Comparison of ENCODE assay signal across 16 mouse cellular contexts in the genomic region with DNA sequence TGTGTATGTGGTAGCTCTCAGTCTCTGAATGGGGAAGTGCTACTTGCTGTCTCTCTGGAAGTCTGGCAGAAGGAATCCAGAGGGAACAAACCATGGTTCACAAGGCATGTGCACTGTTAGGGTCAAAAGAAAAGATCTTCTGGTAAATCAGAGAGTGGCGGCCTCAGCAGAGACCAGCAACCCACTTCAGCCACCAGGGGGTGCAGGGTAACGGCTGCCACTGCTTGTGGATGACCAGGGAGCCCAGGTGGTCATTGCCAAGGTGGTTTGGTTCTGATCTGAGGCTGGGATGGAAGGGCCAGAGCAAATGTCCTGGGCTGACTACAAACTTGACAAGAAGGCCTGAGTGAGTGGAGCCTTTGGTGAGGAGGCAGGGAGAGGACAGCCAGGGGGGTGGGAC.
DNase-seq lines count a peak whose midpoint lies in the region; ATAC-seq and TF ChIP-seq lines count a peak whose summit lies in the region.
"Had no signal": no experiment of that assay in that cellular context is flagged by ENCODE, and none has a peak within 500 bp of the region (broad histone marks: within the 10 kb centered on the region; RNA-seq: fewer than 3 reads in every experiment).

No protein-coding gene starts in this region.

- H3K27me3 ChIP-seq in intestine, postnatal 0 days (replicated peaks; ENCODE audit: control insufficient read depth, insufficient read depth, low read length) = no peaks in the 10 kb centered on the region
- H3K27me3 ChIP-seq in intestine, embryonic 16.5 days (replicated peaks; ENCODE audit: control insufficient read depth, insufficient read depth, low read length) = no peaks in the 10 kb centered on the region
- no peaks in the 10 kb centered on the region for H3K27me3 ChIP-seq in lung, postnatal 0 days (replicated peaks; ENCODE audit: insufficient read depth, low read length)
- H3K27me3 ChIP-seq: hindbrain, embryonic 15.5 days; midbrain, embryonic 12.5 days had no signal

- no peak overlapping the region for H3K4me3 ChIP-seq in intestine, postnatal 0 days (ENCODE audit: low read depth, low read length)
- no peak overlapping the region for H3K4me3 ChIP-seq in intestine, embryonic 16.5 days (ENCODE audit: low read length)
- H3K4me3 ChIP-seq in lung, postnatal 0 days (ENCODE audit: low read depth, low read length) = no peak overlapping the region
- H3K4me3 ChIP-seq in cortical plate, adult 2 months (ENCODE audit: insufficient read depth, low read length) = no peak overlapping the region
- H3K4me3 ChIP-seq: embryonic facial prominence, embryonic 13.5 days; hindbrain, embryonic 15.5 days; limb, embryonic 13.5 days; midbrain, embryonic 12.5 days had no signal

- no peak overlapping the region for H3K9ac ChIP-seq in intestine, postnatal 0 days (ENCODE audit: low read depth, low read length)
- no peak overlapping the region for H3K9ac ChIP-seq in intestine, embryonic 16.5 days (ENCODE audit: low read depth, low read length)
- H3K9ac ChIP-seq in lung, postnatal 0 days (replicated peaks; ENCODE audit: low read depth) = no peak overlapping the region
- H3K9ac ChIP-seq: embryonic facial prominence, embryonic 13.5 days; hindbrain, embryonic 15.5 days; limb, embryonic 13.5 days; midbrain, embryonic 12.5 days had no signal

- no peak for TF ChIP-seq EP300 in lung, postnatal 0 days (IDR thresholded peaks at IDR 0.05)

- WGBS in intestine, postnatal 0 days = 53% methylated on average over 2 of the region's 2 CpGs
- WGBS in intestine, embryonic 16.5 days = 53% methylated on average over 2 of the region's 2 CpGs
- 52% methylated on average over 2 of the region's 2 CpGs for WGBS in lung, postnatal 0 days

- H3K4me1 ChIP-seq in intestine, postnatal 0 days (replicated peaks; ENCODE audit: control insufficient read depth, insufficient read depth, low read length) = no peaks in the 10 kb centered on the region
- no peaks in the 10 kb centered on the region for H3K4me1 ChIP-seq in intestine, embryonic 16.5 days (ENCODE audit: control insufficient read depth, insufficient read depth, low read length)
- no peaks in the 10 kb centered on the region for H3K4me1 ChIP-seq in lung, postnatal 0 days (ENCODE audit: insufficient read depth, low read depth, low read length)
- no peaks in the 10 kb centered on the region for H3K4me1 ChIP-seq in cortical plate, adult 2 months (ENCODE audit: control insufficient read depth, insufficient read depth, low read length)

- DNase-seq in cerebellum, postnatal 10 days = peak; percentile 52 to 56
- DNase-seq in cerebellum, adult 11 months = no peak
- DNase-seq in lung, postnatal 0 days (ENCODE audit: low spot score) = no peak
- no peak for DNase-seq in lung, postnatal 14 days
- no peak for DNase-seq in right cerebral cortex, adult 18-20 months
- DNase-seq: adrenal gland, adult 2 months; kidney, adult 8-10 months; right cerebral cortex, postnatal 4 days; thymus, adult 2 months had no signal

- no peaks in the 10 kb centered on the region for H3K36me3 ChIP-seq in intestine, postnatal 0 days (ENCODE audit: control insufficient read depth, insufficient read depth)
- H3K36me3 ChIP-seq in intestine, embryonic 16.5 days (ENCODE audit: control insufficient read depth, insufficient read depth, low read length) = no peaks in the 10 kb centered on the region
- no peaks in the 10 kb centered on the region for H3K36me3 ChIP-seq in lung, postnatal 0 days (ENCODE audit: insufficient read depth, low read length)
- H3K36me3 ChIP-seq: embryonic facial prominence, embryonic 13.5 days; hindbrain, embryonic 15.5 days; limb, embryonic 13.5 days; midbrain, embryonic 12.5 days had no signal

- TF ChIP-seq POLR2A in cortical plate, adult 2 months (IDR thresholded peaks at IDR 0.05; ENCODE audit: extremely low read depth, insufficient read depth, low read length) = no peak

- no peak for ATAC-seq in intestine, postnatal 0 days
- ATAC-seq in intestine, embryonic 16.5 days = no peak
- no peak for ATAC-seq in lung, postnatal 0 days

- H3K9me3 ChIP-seq in intestine, postnatal 0 days (ENCODE audit: control insufficient read depth) = no peaks in the 10 kb centered on the region
- H3K9me3 ChIP-seq in intestine, embryonic 16.5 days (ENCODE audit: control insufficient read depth, low read length) = no peaks in the 10 kb centered on the region
- no peaks in the 10 kb centered on the region for H3K9me3 ChIP-seq in lung, postnatal 0 days (ENCODE audit: low read length)
- H3K9me3 ChIP-seq: embryonic facial prominence, embryonic 13.5 days; hindbrain, embryonic 15.5 days; limb, embryonic 13.5 days; midbrain, embryonic 12.5 days had no signal

- no peak overlapping the region for H3K27ac ChIP-seq in intestine, postnatal 0 days (ENCODE audit: low read depth, low read length)
- H3K27ac ChIP-seq in intestine, embryonic 16.5 days (ENCODE audit: low read length) = no peak overlapping the region
- H3K27ac ChIP-seq in lung, postnatal 0 days (ENCODE audit: low read length) = no peak overlapping the region
- no peak overlapping the region for H3K27ac ChIP-seq in cortical plate, adult 2 months (ENCODE audit: insufficient read depth, low read length)
- H3K27ac ChIP-seq: embryonic facial prominence, embryonic 13.5 days; hindbrain, embryonic 15.5 days; limb, embryonic 13.5 days; midbrain, embryonic 12.5 days had no signal

- peak; percentile 62 for TF ChIP-seq CTCF in intestine, postnatal 0 days (IDR thresholded peaks at IDR 0.05; ENCODE audit: low read depth)
- TF ChIP-seq CTCF in lung, postnatal 0 days (IDR thresholded peaks at IDR 0.05) = peak; percentile 51
- TF ChIP-seq CTCF in cortical plate, adult 2 months (IDR thresholded peaks at IDR 0.05; ENCODE audit: extremely low read depth, insufficient read depth, low read length) = 0 out of 2 replicates have a peak, but pooled peaks have one; percentile 7

- H3K4me2 ChIP-seq in intestine, postnatal 0 days (replicated peaks; ENCODE audit: low read depth) = no peak overlapping the region
- no peak overlapping the region for H3K4me2 ChIP-seq in intestine, embryonic 16.5 days (ENCODE audit: low read depth, low read length)
- H3K4me2 ChIP-seq in lung, postnatal 0 days (replicated peaks; ENCODE audit: low read depth, low read length) = no peak overlapping the region
- H3K4me2 ChIP-seq: embryonic facial prominence, embryonic 13.5 days; hindbrain, embryonic 15.5 days; limb, embryonic 13.5 days; midbrain, embryonic 12.5 days had no signal

Comparison
In these comparisons a context has a peak if more than half of its experiments do, and no peak if none do; other contexts are left out.
1. DNase-seq: peak in cerebellum, postnatal 10 days (2 of 2); none in cerebellum, adult 11 months (single experiment), lung, postnatal 0 days (single experiment), lung, postnatal 14 days (single experiment) and right cerebral cortex, adult 18-20 months (single experiment).
2. CTCF ChIP-seq: peak in every context shown above with its lines; median percentile 62 in intestine, postnatal 0 days; 51 in lung, postnatal 0 days; 7 in cortical plate, adult 2 months.